Mouse (Mus musculus) embryonic facial prominence, embryonic 11.5 days (tissue): ENCODE measurements around the gene Otoa. TPM values are rescaled to one million over a fixed set of nuclear protein-coding genes. Genes with fewer than 3 reads are reported as not detected.

Source experiments
- ATAC-seq: fragments of 200-750 bp; cut with Nextera tagmentation; replicated peaks from 2 replicates; pipeline ENCODE4 v1.8.0; 2017; ENCODE audit warnings: low read depth; ENCODE audit not compliant: insufficient number of reproducible peaks, low FRiP score, low TSS enrichment
- DNase-seq: peaks from one replicate; pipeline ENCODE4 v3.0.0-alpha.2; 2015; ENCODE audit warnings: low spot score
- H3K27ac ChIP-seq: fragments of 300-500 bp; sonication (generic); replicated peaks from 2 replicates; pipeline ENCODE4 v1.5.1; 2014; ENCODE audit warnings: mild to moderate bottlenecking, low read depth, low read length, control low read depth
- H3K27me3 ChIP-seq: fragments of 300-500 bp; sonication (generic); 2 replicates; pipeline ENCODE4 v1.6.1; 2014; ENCODE audit warnings: mild to moderate bottlenecking, low read length, moderate library complexity, mixed read lengths; ENCODE audit not compliant: control insufficient read depth, insufficient read depth
- H3K36me3 ChIP-seq: fragments of 300-500 bp; sonication (generic); replicated peaks from 2 replicates; pipeline ENCODE4 v1.6.1; 2014; ENCODE audit warnings: low read depth, mild to moderate bottlenecking, low read length, moderate library complexity, mixed read lengths; ENCODE audit not compliant: control insufficient read depth, insufficient read depth
- H3K4me1 ChIP-seq: fragments of 300-500 bp; sonication (generic); 2 replicates; pipeline ENCODE4 v1.6.1; 2014; ENCODE audit warnings: low read length, mixed read lengths; ENCODE audit not compliant: control insufficient read depth, insufficient read depth
- H3K4me2 ChIP-seq: fragments of 300-500 bp; sonication (generic); 2 replicates; pipeline ENCODE4 v1.6.1; 2014; ENCODE audit warnings: low read depth, mild to moderate bottlenecking, control low read depth, low read length, moderate library complexity
- H3K4me3 ChIP-seq: fragments of 300-500 bp; sonication (generic); 2 replicates; pipeline ENCODE4 v1.5.1; 2014; ENCODE audit warnings: low read depth, low read length, control low read depth
- H3K9ac ChIP-seq: fragments of 300-500 bp; sonication (generic); replicated peaks from 2 replicates; pipeline ENCODE4 v1.6.1; 2014; ENCODE audit warnings: mild to moderate bottlenecking, control low read depth, low read length
- H3K9me3 ChIP-seq: fragments of 300-500 bp; sonication (generic); replicated peaks from 2 replicates; pipeline ENCODE4 v1.6.1; 2016; ENCODE audit warnings: mild to moderate bottlenecking, low read length, inconsistent platforms, mixed read lengths; ENCODE audit not compliant: control insufficient read depth
- WGBS: fragments of 180-500 bp; shearing (Covaris S2); extraction: QIAGEN DNeasy Blood & Tissue Kit; methylation state at CpG from one replicate; pipeline ENCODE4 v1.1.7; 2014; 5-methylcytosine and 5-hydroxymethylcytosine counted together
- polyA plus RNA-seq: library from polyadenylated mRNA; unstranded; fragments of >200 nt; fragmentation: Nextera tagmentation; extraction: Ambion mirVana; gene quantifications from 2 replicates; pipeline ENCODE4 v1.2.1, GENCODE M21; 2014

Otoa gene
- polyA plus RNA-seq, 1 experiment from 2014 or later: not detected

- ATAC-seq (peak; percentile 44), DNase-seq (peak; percentile 14)
- H3K9me3 ChIP-seq: no peaks in the 10 kb centered on the region
- no peaks in the 10 kb centered on the region for H3K27me3 ChIP-seq
- no peaks in the 10 kb centered on the region; the same call in 1 of the 2 replicates for H3K4me1 ChIP-seq
- no peaks in the 10 kb centered on the region for H3K36me3 ChIP-seq
- WGBS: 11% methylated on average over 4 of the region's 4 CpGs
- no peak overlapping the region for H3K4me3 ChIP-seq
- H3K9ac ChIP-seq: no peak overlapping the region
- no peak overlapping the region for H3K4me2 ChIP-seq
- no peak overlapping the region for H3K27ac ChIP-seq
These were observed 4.0 kb downstream of the Otoa start for GRCm38 (mm10) chr7:121085500-121085899.

DNA sequence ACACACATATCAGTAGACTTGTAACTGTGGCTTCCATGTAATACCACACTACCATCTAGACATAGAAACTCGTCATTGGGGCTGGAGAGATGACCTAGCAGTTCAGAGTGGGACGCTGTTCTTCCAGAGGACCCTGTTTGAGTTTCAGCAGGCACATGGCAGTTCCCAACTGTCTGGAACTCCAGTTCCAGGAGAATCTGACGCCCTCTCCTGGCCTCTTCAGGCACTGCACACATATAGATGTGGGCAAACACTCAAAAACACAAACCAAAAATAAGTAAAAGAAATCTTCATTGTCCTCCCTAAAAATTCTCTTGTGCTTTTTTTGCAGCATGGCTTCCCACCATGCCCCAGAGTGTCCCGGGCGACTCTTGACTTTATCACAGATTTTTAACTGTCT, 7.3 kb downstream of the Otoa start:
- 74% methylated on average over 5 of the region's 5 CpGs for WGBS
- ATAC-seq: no peak
- H3K4me3 ChIP-seq: no peak overlapping the region
- no peaks in the 10 kb centered on the region for H3K36me3 ChIP-seq
- no peak for DNase-seq
- H3K4me2 ChIP-seq: no peak overlapping the region
- H3K27ac ChIP-seq: no peak overlapping the region
- no peaks in the 10 kb centered on the region for H3K27me3 ChIP-seq
- H3K9me3 ChIP-seq: no peaks in the 10 kb centered on the region
- H3K9ac ChIP-seq: no peak overlapping the region
- H3K4me1 ChIP-seq: no peaks in the 10 kb centered on the region; the same call in 1 of the 2 replicates

- no peak overlapping the region for H3K4me2 ChIP-seq
- H3K4me3 ChIP-seq: no peak overlapping the region
- no peaks in the 10 kb centered on the region; the same call in 1 of the 2 replicates for H3K4me1 ChIP-seq
- H3K9me3 ChIP-seq: no peaks in the 10 kb centered on the region
- no peak overlapping the region for H3K27ac ChIP-seq
- no peak overlapping the region for H3K9ac ChIP-seq
- DNase-seq (no peak), ATAC-seq (no peak)
- H3K36me3 ChIP-seq: no peaks in the 10 kb centered on the region
- WGBS: 88% methylated on average over 7 of the region's 7 CpGs
- H3K27me3 ChIP-seq: no peaks in the 10 kb centered on the region
These were observed 9.3 kb downstream of the Otoa start for GRCm38 (mm10) chr7:121090748-121091147.

DNA sequence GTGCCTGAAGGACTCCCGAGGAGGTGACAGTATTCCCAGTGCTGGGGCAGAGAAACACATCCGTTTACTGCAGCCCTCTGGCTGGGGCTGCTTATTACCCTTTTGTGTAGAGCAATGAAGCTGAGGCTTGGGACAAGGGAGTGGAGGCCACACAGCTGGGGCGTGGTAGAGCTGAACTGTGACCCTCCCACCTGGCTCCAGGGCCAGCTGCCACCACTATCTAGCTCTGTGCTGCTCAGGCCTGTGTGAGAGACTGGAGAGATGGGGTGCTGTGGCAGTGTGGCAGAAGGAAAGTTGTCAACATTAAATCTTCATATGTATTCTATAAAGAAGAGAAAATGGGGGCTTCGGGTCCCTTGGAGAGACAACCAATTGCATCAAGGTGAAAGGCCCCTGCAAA, 11.6 kb downstream of the Otoa start:
- WGBS: 81% methylated on average over 4 of the region's 4 CpGs

DNA sequence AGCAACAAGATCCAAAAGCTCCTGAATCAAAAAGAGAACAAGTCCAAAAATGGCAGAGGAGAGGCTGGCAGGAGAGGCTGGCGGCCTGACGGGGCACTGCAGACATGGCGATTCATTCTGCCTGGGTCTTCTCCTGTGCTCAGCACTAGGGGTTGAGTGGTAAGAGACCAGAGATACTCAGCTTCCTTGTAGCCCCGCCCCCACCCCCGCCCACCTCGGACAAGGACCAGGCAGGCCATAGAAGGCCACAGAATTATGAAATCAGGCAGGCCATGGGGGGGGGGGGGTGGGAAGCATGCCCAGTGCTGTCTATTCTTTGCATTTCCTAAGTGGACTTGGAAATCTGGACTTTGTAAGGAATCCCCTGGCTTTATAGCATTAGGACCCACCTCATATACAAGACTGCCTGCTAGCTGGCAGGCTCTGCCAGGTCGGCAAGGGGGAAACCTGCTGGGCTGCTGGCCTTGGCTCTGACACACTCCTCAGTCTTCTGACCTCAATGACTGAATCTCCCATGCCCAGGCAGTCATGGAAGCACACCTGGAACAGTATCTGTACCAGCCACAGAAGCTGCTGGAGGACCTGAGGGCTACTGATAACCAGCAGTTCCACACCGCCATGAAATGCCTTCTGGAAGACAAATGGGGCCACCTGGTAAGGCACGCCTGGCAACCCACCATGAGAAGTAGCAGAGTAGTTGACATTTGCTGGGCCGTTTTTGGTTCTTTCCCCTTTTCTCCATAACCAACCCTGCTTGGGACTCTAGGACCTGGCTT, 17.4 kb downstream of the Otoa start:
- DNase-seq (no peak), ATAC-seq (no peak)
- no peaks in the 10 kb centered on the region for H3K4me1 ChIP-seq
- WGBS: 75% methylated on average over 10 of the region's 10 CpGs
- no peak overlapping the region for H3K4me2 ChIP-seq
- no peak overlapping the region for H3K9ac ChIP-seq
- H3K4me3 ChIP-seq: no peak overlapping the region
- no peaks in the 10 kb centered on the region for H3K27me3 ChIP-seq
- H3K27ac ChIP-seq: no peak overlapping the region
- H3K36me3 ChIP-seq: no peaks in the 10 kb centered on the region
- no peaks in the 10 kb centered on the region for H3K9me3 ChIP-seq

More for the DNA sequence above, 11.6 kb downstream of the Otoa start:
- Histone ChIP-seq H3K36me3 (no peaks in the 10 kb centered on the region), H3K27me3 (no peaks in the 10 kb centered on the region), H3K4me2 (no peak overlapping the region), H3K27ac (no peak overlapping the region), H3K9ac (no peak overlapping the region), H3K4me1 (no peaks in the 10 kb centered on the region), H3K9me3 (no peaks in the 10 kb centered on the region), H3K4me3 (no peak overlapping the region)
- no peak for DNase-seq
- ATAC-seq: no peak

- H3K4me2 ChIP-seq: no peak overlapping the region
- no peaks in the 10 kb centered on the region for H3K9me3 ChIP-seq
- no peaks in the 10 kb centered on the region for H3K36me3 ChIP-seq
- no peak overlapping the region for H3K4me3 ChIP-seq
- no peaks in the 10 kb centered on the region for H3K4me1 ChIP-seq
- DNase-seq: no peak
- 28% methylated on average over 3 of the region's 3 CpGs for WGBS
- no peaks in the 10 kb centered on the region for H3K27me3 ChIP-seq
- no peak for ATAC-seq
- H3K27ac ChIP-seq: no peak overlapping the region
- no peak overlapping the region for H3K9ac ChIP-seq
These were observed 26.4 kb downstream of the Otoa start for GRCm38 (mm10) chr7:121107851-121108250.

DNA sequence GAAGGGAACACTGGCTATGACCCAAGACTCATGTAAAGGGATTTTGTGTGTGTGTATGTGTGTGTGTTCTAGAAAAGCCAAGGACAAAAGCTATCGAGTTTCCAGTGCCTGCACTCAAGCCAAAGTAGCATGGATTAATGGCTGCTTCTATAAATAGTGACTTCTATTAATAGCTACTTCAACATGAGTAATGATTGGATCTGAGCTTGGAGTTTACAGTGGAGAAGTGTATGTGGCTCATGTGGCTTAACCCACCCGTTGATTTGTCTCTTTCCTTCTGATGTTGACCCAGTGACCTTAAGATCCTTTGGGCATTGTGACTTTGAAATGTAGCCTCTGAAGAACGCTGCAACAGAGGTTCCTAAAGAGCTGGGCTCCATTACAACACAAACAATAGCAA, 29.9 kb downstream of the Otoa start:
- H3K9ac ChIP-seq: no peak overlapping the region
- ATAC-seq: no peak
- 47% methylated on average over 3 of the region's 3 CpGs for WGBS

GRCm38 (mm10) chr7:121111762-121112161, 30.3 kb downstream of the Otoa start:
- WGBS: 79% methylated on average over 3 of the region's 3 CpGs
- H3K27ac ChIP-seq: no peak overlapping the region
- DNase-seq: no peak

More for the DNA sequence above, 29.9 kb downstream of the Otoa start:
- Histone ChIP-seq H3K36me3 (no peaks in the 10 kb centered on the region), H3K4me2 (no peak overlapping the region), H3K4me1 (no peaks in the 10 kb centered on the region), H3K9me3 (no peaks in the 10 kb centered on the region), H3K27me3 (no peaks in the 10 kb centered on the region), H3K27ac (no peak overlapping the region), H3K4me3 (no peak overlapping the region)
- no peak for DNase-seq

More at GRCm38 (mm10) chr7:121111762-121112161, 30.3 kb downstream of the Otoa start:
- Histone ChIP-seq H3K27me3 (no peaks in the 10 kb centered on the region), H3K9me3 (no peaks in the 10 kb centered on the region), H3K9ac (no peak overlapping the region), H3K4me2 (no peak overlapping the region), H3K4me3 (no peak overlapping the region), H3K4me1 (no peaks in the 10 kb centered on the region), H3K36me3 (no peaks in the 10 kb centered on the region)
- no peak for ATAC-seq
